Mouse (Mus musculus): ENCODE results near the gene M1ap.

DNA sequence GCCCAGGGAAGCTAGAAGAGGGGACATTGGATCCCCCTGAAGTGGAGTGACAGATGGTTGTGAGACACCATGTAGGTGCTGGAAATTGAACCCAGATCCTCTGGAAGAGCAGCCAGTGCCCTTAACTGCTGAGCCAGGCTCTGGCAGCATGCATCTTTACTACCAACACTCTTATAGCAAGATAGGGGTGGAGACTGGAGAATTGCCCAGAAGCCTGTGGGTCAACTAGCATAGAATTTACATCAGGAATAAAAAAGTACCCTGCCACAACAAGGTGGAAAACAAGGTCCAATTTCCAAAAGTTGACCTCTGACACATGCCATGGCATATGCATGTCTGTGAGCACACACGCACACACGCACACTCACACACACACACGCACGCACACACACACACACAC lies 78.5 kb downstream of the M1ap start:
- TF ChIP-seq CHD2 (IDR thresholded peaks at IDR 0.05; ENCODE audit: low read depth, low read length), result no peak
- TF ChIP-seq MAFK (IDR thresholded peaks at IDR 0.05; ENCODE audit: insufficient read depth, low read depth, low read length), result no peak
- TF ChIP-seq ZNF384 (IDR thresholded peaks at IDR 0.05; ENCODE audit: low read depth, low read length), result no peak

All from ES-E14 (cell line).